24 mouse cellular contexts compared by ENCODE assay signal in the genomic region with DNA sequence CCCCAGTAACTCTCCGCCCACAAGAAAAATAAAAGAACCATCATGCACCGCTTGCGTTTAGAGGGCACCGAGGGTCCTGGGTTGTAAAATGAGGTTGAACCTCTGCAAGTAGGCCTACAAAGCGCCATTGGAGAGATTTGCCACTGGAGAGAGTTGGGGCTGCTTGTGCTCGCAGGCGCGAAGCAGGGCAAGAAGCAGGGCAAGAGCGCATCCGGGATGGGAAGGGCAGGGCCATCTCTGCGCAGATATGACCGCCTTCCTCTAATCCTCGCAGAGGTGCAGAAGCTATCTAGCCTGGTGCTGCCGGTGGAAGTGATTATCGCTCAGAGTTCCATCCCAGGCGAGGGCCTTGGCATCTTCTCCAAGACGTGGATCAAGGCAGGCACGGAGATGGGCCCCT. TPM values are rescaled to one million over a fixed set of nuclear protein-coding genes. Genes with fewer than 3 reads are reported as not detected.
DNase-seq lines count a peak whose midpoint lies in the region; ATAC-seq lines count a peak whose summit lies in the region.
"Had no signal": no experiment of that assay in that cellular context is flagged by ENCODE, and none has a peak within 500 bp of the region (broad histone marks: within the 10 kb centered on the region; RNA-seq: fewer than 3 reads in every experiment).

No protein-coding gene starts in this region.

- no peak overlapping the region for H3K27ac ChIP-seq in hindbrain, embryonic 10.5 days
- H3K27ac ChIP-seq in hindbrain, embryonic 16.5 days (ENCODE audit: low read depth, low read length): no peak overlapping the region
- no peak overlapping the region for H3K27ac ChIP-seq in forebrain, embryonic 13.5 days
- H3K27ac ChIP-seq in midbrain, embryonic 13.5 days: no peak overlapping the region
- H3K27ac ChIP-seq in neural tube, embryonic 15.5 days (replicated peaks): no peak overlapping the region
- no peak overlapping the region for H3K27ac ChIP-seq in limb, embryonic 10.5 days
- H3K27ac ChIP-seq: embryonic facial prominence, embryonic 15.5 days; hindbrain, embryonic 15.5 days; limb, embryonic 12.5 days; liver, embryonic 15.5 days had no signal

- no peak for DNase-seq in hindbrain, embryonic 10.5 days (ENCODE audit: low spot score)
- no peak for DNase-seq in urinary bladder, postnatal 25 days (ENCODE audit: low spot score)
- no peak for DNase-seq in limb, embryonic 10.5 days (ENCODE audit: low spot score)
- DNase-seq in layer of hippocampus, postnatal 14 days (ENCODE audit: low spot score in 2 of 2): no peak
- DNase-seq: cerebellum, adult 11 months; cerebellum, postnatal 25 days; kidney, adult 8-10 months; lung, postnatal 36 days; right cerebral cortex, adult 18-20 months; spleen, adult 18-20 months; thymus, postnatal 36 days had no signal

- no peak for ATAC-seq in hindbrain, embryonic 16.5 days
- no peak for ATAC-seq in forebrain, embryonic 13.5 days
- ATAC-seq in midbrain, embryonic 13.5 days: no peak
- no peak for ATAC-seq in neural tube, embryonic 15.5 days (ENCODE audit: low FRiP score)
- ATAC-seq: Patski had no signal

- H3K4me1 ChIP-seq in hindbrain, embryonic 10.5 days (replicated peaks): peaks cover 55% of the 10 kb centered on the region
- peaks cover 18% of the 10 kb centered on the region for H3K4me1 ChIP-seq in hindbrain, embryonic 16.5 days (ENCODE audit: control insufficient read depth, insufficient read depth, low read depth, low read length)
- H3K4me1 ChIP-seq in forebrain, embryonic 13.5 days: peaks cover 56% of the 10 kb centered on the region
- peaks cover 63% of the 10 kb centered on the region for H3K4me1 ChIP-seq in midbrain, embryonic 13.5 days (replicated peaks)
- H3K4me1 ChIP-seq in neural tube, embryonic 15.5 days: peaks cover 44% of the 10 kb centered on the region
- peaks cover 32% of the 10 kb centered on the region for H3K4me1 ChIP-seq in limb, embryonic 10.5 days

- H3K4me2 ChIP-seq in hindbrain, embryonic 16.5 days (ENCODE audit: low read length): no peak overlapping the region
- peak overlapping the region; percentile 64 for H3K4me2 ChIP-seq in forebrain, embryonic 13.5 days
- H3K4me2 ChIP-seq in midbrain, embryonic 13.5 days (replicated peaks): peak overlapping the region; percentile 59
- H3K4me2 ChIP-seq in neural tube, embryonic 15.5 days: 0 out of 2 replicates have a peak overlapping the region, but pooled peaks have one; percentile 38
- H3K4me2 ChIP-seq: liver, embryonic 15.5 days had no signal

- H3K27me3 ChIP-seq in hindbrain, embryonic 10.5 days (ENCODE audit: insufficient read depth, poor library complexity, severe bottlenecking): peaks cover 100% of the 10 kb centered on the region
- peaks cover 70% of the 10 kb centered on the region for H3K27me3 ChIP-seq in hindbrain, embryonic 16.5 days (replicated peaks; ENCODE audit: control insufficient read depth, insufficient read depth, low read length)
- H3K27me3 ChIP-seq in forebrain, embryonic 13.5 days: peaks cover 99% of the 10 kb centered on the region
- peaks cover 97% of the 10 kb centered on the region for H3K27me3 ChIP-seq in midbrain, embryonic 13.5 days
- H3K27me3 ChIP-seq in neural tube, embryonic 15.5 days (replicated peaks): peaks cover 94% of the 10 kb centered on the region
- H3K27me3 ChIP-seq in limb, embryonic 10.5 days (ENCODE audit: low read depth, poor library complexity, severe bottlenecking): peaks cover 100% of the 10 kb centered on the region

- H3K9me3 ChIP-seq in hindbrain, embryonic 10.5 days: no peaks in the 10 kb centered on the region
- no peaks in the 10 kb centered on the region for H3K9me3 ChIP-seq in hindbrain, embryonic 16.5 days (ENCODE audit: control insufficient read depth, low read length)
- no peaks in the 10 kb centered on the region for H3K9me3 ChIP-seq in forebrain, embryonic 13.5 days (replicated peaks)
- no peaks in the 10 kb centered on the region for H3K9me3 ChIP-seq in midbrain, embryonic 13.5 days
- no peaks in the 10 kb centered on the region for H3K9me3 ChIP-seq in neural tube, embryonic 15.5 days (replicated peaks)
- no peaks in the 10 kb centered on the region for H3K9me3 ChIP-seq in limb, embryonic 10.5 days (replicated peaks)
- H3K9me3 ChIP-seq: embryonic facial prominence, embryonic 15.5 days; hindbrain, embryonic 15.5 days; limb, embryonic 12.5 days; liver, embryonic 15.5 days had no signal

- H3K9ac ChIP-seq in hindbrain, embryonic 16.5 days (ENCODE audit: low read depth, low read length): no peak overlapping the region
- H3K9ac ChIP-seq in forebrain, embryonic 13.5 days: 0 out of 2 replicates have a peak overlapping the region, but pooled peaks have one; percentile 7
- no peak overlapping the region for H3K9ac ChIP-seq in midbrain, embryonic 13.5 days (replicated peaks)
- H3K9ac ChIP-seq in neural tube, embryonic 15.5 days (replicated peaks): no peak overlapping the region
- H3K9ac ChIP-seq: embryonic facial prominence, embryonic 15.5 days; hindbrain, embryonic 15.5 days; limb, embryonic 12.5 days; liver, embryonic 15.5 days had no signal

- peak overlapping the region; percentile 50 for H3K4me3 ChIP-seq in hindbrain, embryonic 10.5 days
- no peak overlapping the region for H3K4me3 ChIP-seq in hindbrain, embryonic 16.5 days (ENCODE audit: low read length)
- peak overlapping the region; percentile 32 for H3K4me3 ChIP-seq in forebrain, embryonic 13.5 days
- H3K4me3 ChIP-seq in midbrain, embryonic 13.5 days (replicated peaks): peak overlapping the region; percentile 40
- no peak overlapping the region for H3K4me3 ChIP-seq in neural tube, embryonic 15.5 days (replicated peaks)
- no peak overlapping the region for H3K4me3 ChIP-seq in limb, embryonic 10.5 days
- H3K4me3 ChIP-seq: hindbrain, embryonic 15.5 days; limb, embryonic 12.5 days; liver, embryonic 15.5 days had no signal

- WGBS in hindbrain, embryonic 10.5 days: 2% methylated on average over 18 of the region's 18 CpGs
- WGBS in hindbrain, embryonic 16.5 days: 3% methylated on average over 18 of the region's 18 CpGs
- 2% methylated on average over 18 of the region's 18 CpGs for whole genome bisulfite sequencing in forebrain, embryonic 13.5 days
- 2% methylated on average over 18 of the region's 18 CpGs for WGBS in midbrain, embryonic 13.5 days
- 3% methylated on average over 18 of the region's 18 CpGs for WGBS in neural tube, embryonic 15.5 days
- 3% methylated on average over 18 of the region's 18 CpGs for WGBS in limb, embryonic 10.5 days

- H3K36me3 ChIP-seq in hindbrain, embryonic 10.5 days: peaks cover 5% of the 10 kb centered on the region; the same call in 1 of the 2 replicates
- H3K36me3 ChIP-seq in hindbrain, embryonic 16.5 days (ENCODE audit: control insufficient read depth, insufficient read depth, low read length): no peaks in the 10 kb centered on the region
- no peaks in the 10 kb centered on the region for H3K36me3 ChIP-seq in forebrain, embryonic 13.5 days (ENCODE audit: poor library complexity, severe bottlenecking)
- 0 out of 2 replicates have a peak, but pooled peaks cover 3% of the 10 kb centered on the region for H3K36me3 ChIP-seq in midbrain, embryonic 13.5 days
- no peaks in the 10 kb centered on the region for H3K36me3 ChIP-seq in neural tube, embryonic 15.5 days
- no peaks in the 10 kb centered on the region for H3K36me3 ChIP-seq in limb, embryonic 10.5 days
- H3K36me3 ChIP-seq: embryonic facial prominence, embryonic 15.5 days; hindbrain, embryonic 15.5 days; limb, embryonic 12.5 days; liver, embryonic 15.5 days had no signal

RNA-seq across cellular contexts. Expression of gene Prdm12, which starts 2.1 kb away (rescaled TPM):
- 3.8 and 8.1 TPM in 2 replicates for polyA plus RNA-seq in hindbrain, embryonic 10.5 days (2016; fragmentation: Nextera tagmentation; extraction: Ambion mirVana)
- 0.20 and 0.34 TPM in 2 replicates for polyA plus RNA-seq in hindbrain, embryonic 16.5 days (2015; fragmentation: Nextera tagmentation; extraction: Ambion mirVana)
- 1.3 and 2.1 TPM in 2 replicates for polyA plus RNA-seq in forebrain, embryonic 13.5 days (2015; fragmentation: Nextera tagmentation; extraction: Ambion mirVana)
- 4.0 and 8.5 TPM in 2 replicates for polyA plus RNA-seq in midbrain, embryonic 13.5 days (2015; fragmentation: Nextera tagmentation; extraction: Ambion mirVana)
- polyA plus RNA-seq in neural tube, embryonic 15.5 days (2015; fragmentation: Nextera tagmentation; extraction: Ambion mirVana): 5.3 and 7.8 TPM in 2 replicates
- 0.10 TPM in 1 of 2 replicates, not detected in the other for polyA plus RNA-seq in limb, embryonic 10.5 days (2016; fragmentation: Nextera tagmentation; extraction: Ambion mirVana)
- under 1 TPM; 0.19 to 0.46 TPM for total RNA-seq in layer of hippocampus, postnatal 14 days (2021)
- polyA plus RNA-seq: gonadal fat pad, adult 2 months; heart, embryonic 14.5 days; large intestine, adult 2 months; liver, embryonic 15.5 days; Patski; stomach, embryonic 16.5 days had no signal

RNA-seq across cellular contexts. Expression of gene Exosc2, which starts 28.6 kb away (rescaled TPM):
- 77.9 and 102 TPM in 2 replicates for polyA plus RNA-seq in hindbrain, embryonic 10.5 days (2016; fragmentation: Nextera tagmentation; extraction: Ambion mirVana)
- polyA plus RNA-seq in hindbrain, embryonic 16.5 days (2015; fragmentation: Nextera tagmentation; extraction: Ambion mirVana): 38.2 and 38.9 TPM in 2 replicates
- 53.2 and 59.2 TPM in 2 replicates for polyA plus RNA-seq in forebrain, embryonic 13.5 days (2015; fragmentation: Nextera tagmentation; extraction: Ambion mirVana)
- polyA plus RNA-seq in midbrain, embryonic 13.5 days (2015; fragmentation: Nextera tagmentation; extraction: Ambion mirVana): 45.7 and 49.1 TPM in 2 replicates
- 40.3 and 47.1 TPM in 2 replicates for polyA plus RNA-seq in neural tube, embryonic 15.5 days (2015; fragmentation: Nextera tagmentation; extraction: Ambion mirVana)
- 113 and 131 TPM in 2 replicates for polyA plus RNA-seq in limb, embryonic 10.5 days (2016; fragmentation: Nextera tagmentation; extraction: Ambion mirVana)
- 10 to 100 TPM; 17.9 TPM for total RNA-seq in layer of hippocampus, postnatal 14 days (2021)

RNA-seq across cellular contexts. Expression of gene Abl1, which starts 46.2 kb away (rescaled TPM):
- polyA plus RNA-seq in hindbrain, embryonic 10.5 days (2016; fragmentation: Nextera tagmentation; extraction: Ambion mirVana): 43.9 and 47.5 TPM in 2 replicates
- 13.2 and 18.2 TPM in 2 replicates for polyA plus RNA-seq in hindbrain, embryonic 16.5 days (2015; fragmentation: Nextera tagmentation; extraction: Ambion mirVana)
- polyA plus RNA-seq in forebrain, embryonic 13.5 days (2015; fragmentation: Nextera tagmentation; extraction: Ambion mirVana): 25.8 and 30.6 TPM in 2 replicates
- polyA plus RNA-seq in midbrain, embryonic 13.5 days (2015; fragmentation: Nextera tagmentation; extraction: Ambion mirVana): 25.3 and 27.0 TPM in 2 replicates
- 13.3 and 18.0 TPM in 2 replicates for polyA plus RNA-seq in neural tube, embryonic 15.5 days (2015; fragmentation: Nextera tagmentation; extraction: Ambion mirVana)
- polyA plus RNA-seq in limb, embryonic 10.5 days (2016; fragmentation: Nextera tagmentation; extraction: Ambion mirVana): 65.0 and 70.5 TPM in 2 replicates
- total RNA-seq in layer of hippocampus, postnatal 14 days (2021): 10 to 100 TPM; 45.4 to 49.3 TPM

Comparison
In these comparisons a context has a peak if more than half of its experiments do, and no peak if none do; other contexts are left out.
1. H3K4me3 ChIP-seq: peak in hindbrain, embryonic 10.5 days (single experiment), forebrain, embryonic 13.5 days (single experiment) and midbrain, embryonic 13.5 days (single experiment); none in hindbrain, embryonic 16.5 days (single experiment), neural tube, embryonic 15.5 days (single experiment) and limb, embryonic 10.5 days (single experiment).